ENCODE assay signal across 16 mouse cellular contexts in genomic region chr4:44536794-44537193, GRCm38 (mm10).
DNase-seq lines count a peak whose midpoint lies in the region; ATAC-seq lines count a peak whose summit lies in the region.
"Had no signal": no experiment of that assay in that cellular context is flagged by ENCODE, and none has a peak within 500 bp of the region (broad histone marks: within the 10 kb centered on the region; RNA-seq: fewer than 3 reads in every experiment).

No protein-coding gene starts in this region.

- WGBS in neural tube, embryonic 14.5 days = 47% methylated on average over 4 of the region's 4 CpGs

- intact Hi-C loops in gastrocnemius, postnatal 14 days (cut with DNase I; ENCODE audit: low total_unique reads) = no loop called here

- H3K4me3 ChIP-seq in neural tube, embryonic 14.5 days (ENCODE audit: low read depth, low read length) = no peak overlapping the region
- H3K4me3 ChIP-seq: embryonic facial prominence, embryonic 15.5 days; heart, adult 2 months; myocyte; stomach, embryonic 15.5 days had no signal

- no peak overlapping the region for H3K27ac ChIP-seq in neural tube, embryonic 14.5 days (ENCODE audit: low read depth, low read length)
- H3K27ac ChIP-seq: embryonic facial prominence, embryonic 15.5 days; heart, adult 2 months; stomach, embryonic 15.5 days had no signal

- no peaks in the 10 kb centered on the region for H3K36me3 ChIP-seq in neural tube, embryonic 14.5 days (ENCODE audit: control insufficient read depth, insufficient read depth, low read length)
- H3K36me3 ChIP-seq: embryonic facial prominence, embryonic 15.5 days; stomach, embryonic 15.5 days had no signal

- no peak overlapping the region for H3K4me2 ChIP-seq in neural tube, embryonic 14.5 days (ENCODE audit: low read depth, low read length)
- H3K4me2 ChIP-seq: embryonic facial prominence, embryonic 15.5 days; lung, embryonic 14.5 days; stomach, embryonic 15.5 days had no signal

- 0 out of 2 replicates have a peak, but pooled peaks cover 2% of the 10 kb centered on the region for H3K4me1 ChIP-seq in neural tube, embryonic 14.5 days (ENCODE audit: control insufficient read depth, insufficient read depth, low read length)
- H3K4me1 ChIP-seq: embryonic facial prominence, embryonic 15.5 days; stomach, embryonic 15.5 days had no signal

- H3K27me3 ChIP-seq in neural tube, embryonic 14.5 days (ENCODE audit: control insufficient read depth, insufficient read depth, low read length) = no peaks in the 10 kb centered on the region
- H3K27me3 ChIP-seq: embryonic facial prominence, embryonic 15.5 days; stomach, embryonic 15.5 days had no signal

- H3K9ac ChIP-seq in neural tube, embryonic 14.5 days (replicated peaks; ENCODE audit: low read depth, low read length) = no peak overlapping the region
- H3K9ac ChIP-seq: embryonic facial prominence, embryonic 15.5 days; lung, embryonic 14.5 days; stomach, embryonic 15.5 days had no signal

- peak; percentile 55; the same call in 1 of the 2 replicates for ATAC-seq in neural tube, embryonic 14.5 days (ENCODE audit: low read depth)
- ATAC-seq: activated CD4-positive, CD25-positive, alpha-beta regulatory T cell, adult 4 months had no signal

- no peaks in the 10 kb centered on the region for H3K9me3 ChIP-seq in neural tube, embryonic 14.5 days (ENCODE audit: control insufficient read depth, low read length)
- H3K9me3 ChIP-seq: embryonic facial prominence, embryonic 15.5 days; stomach, embryonic 15.5 days had no signal

- peak; percentile 23 for DNase-seq in gastrocnemius, postnatal 14 days
- no peak for DNase-seq in gastrocnemius, postnatal 4 days (ENCODE audit: low spot score in 2 of 2)
- no peak for DNase-seq in neural tube, embryonic 10.5 days (ENCODE audit: extremely low spot score, low spot score)
- DNase-seq in cerebellum, adult 9-11 months = peak; percentile 45
- DNase-seq in layer of hippocampus, postnatal 14 days (ENCODE audit: low spot score in 2 of 2) = peak; percentile 60 to 88
- no peak for DNase-seq in urinary bladder, postnatal 4 days (ENCODE audit: low spot score in 2 of 2)
- DNase-seq in kidney, postnatal 14 days = no peak
- DNase-seq: heart, adult 2 months; kidney, postnatal 4 days; lung, embryonic 14.5 days; thymus, postnatal 14 days had no signal

Comparison
In these comparisons a context has a peak if more than half of its experiments do, and no peak if none do; other contexts are left out.
1. DNase-seq: peak in gastrocnemius, postnatal 14 days (single experiment), cerebellum, adult 9-11 months (single experiment) and layer of hippocampus, postnatal 14 days (2 of 2); none in gastrocnemius, postnatal 4 days (0 of 2), neural tube, embryonic 10.5 days (single experiment), urinary bladder, postnatal 4 days (0 of 2) and kidney, postnatal 14 days (single experiment).